Comparison of ENCODE assay signal across 24 mouse cellular contexts in the genomic region with DNA sequence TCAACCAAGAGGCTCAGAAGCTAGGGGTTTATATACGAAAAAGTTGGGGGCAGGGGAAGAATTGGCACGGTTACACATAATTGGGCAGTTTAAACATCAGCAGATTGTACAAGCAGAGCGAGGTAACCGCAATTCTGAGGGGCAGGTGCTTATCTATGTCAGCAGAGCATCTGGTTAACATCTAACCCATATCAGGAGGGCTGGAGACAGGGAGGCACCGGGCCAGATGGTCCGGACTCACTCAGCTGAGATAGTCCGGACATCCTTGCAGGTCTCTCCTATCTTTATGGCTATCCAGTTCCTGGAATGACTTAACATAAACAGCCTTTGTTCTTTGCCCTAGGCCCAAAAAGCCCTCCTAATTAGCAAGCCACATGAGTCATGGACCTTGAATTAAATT. TPM values are rescaled to one million over a fixed set of nuclear protein-coding genes. Genes with fewer than 3 reads are reported as not detected.
"Had no signal": no experiment of that assay in that cellular context is flagged by ENCODE, and none has a peak within 500 bp of the region (broad histone marks: within the 10 kb centered on the region; RNA-seq: fewer than 3 reads in every experiment).

No protein-coding gene starts in this region.

- H3K9ac ChIP-seq: heart, embryonic 12.5 days; hindbrain, embryonic 12.5 days; hindbrain, embryonic 14.5 days; intestine, embryonic 15.5 days; limb, embryonic 12.5 days; liver, embryonic 13.5 days had no signal

- H3K36me3 ChIP-seq: heart, embryonic 10.5 days; heart, embryonic 12.5 days; hindbrain, embryonic 10.5 days; hindbrain, embryonic 12.5 days; intestine, embryonic 15.5 days; limb, embryonic 10.5 days; limb, embryonic 12.5 days; liver, embryonic 13.5 days had no signal

- DNase-seq: gastrocnemius, adult 2 months; gastrocnemius, postnatal 10 days; gastrocnemius, postnatal 25 days; heart, adult 18-20 months; heart, postnatal 10 days; heart, postnatal 4 days; kidney, adult 18-20 months; kidney, adult 8-10 months; kidney, postnatal 10 days; kidney, postnatal 25 days; kidney, postnatal 4 days; liver; liver, embryonic 13.5 days had no signal

- H3K9me3 ChIP-seq: intestine, embryonic 15.5 days had no signal

- H3K4me1 ChIP-seq: hindbrain, embryonic 12.5 days; intestine, embryonic 15.5 days; liver, embryonic 13.5 days had no signal

- H3K4me3 ChIP-seq: gastrocnemius, adult 2 months; heart, embryonic 10.5 days; heart, embryonic 12.5 days; hindbrain, embryonic 10.5 days; hindbrain, embryonic 12.5 days; intestine, embryonic 15.5 days; layer of hippocampus, adult 2 months; left cerebral cortex, adult 2 months; limb, embryonic 10.5 days; limb, embryonic 12.5 days; liver, embryonic 13.5 days had no signal

- H3K27ac ChIP-seq: gastrocnemius, adult 2 months; heart, embryonic 10.5 days; hindbrain, embryonic 10.5 days; hindbrain, embryonic 12.5 days; hindbrain, embryonic 14.5 days; intestine, embryonic 15.5 days; layer of hippocampus, adult 2 months; left cerebral cortex, adult 2 months; limb, embryonic 10.5 days; limb, embryonic 12.5 days; liver, embryonic 13.5 days had no signal

- H3K27me3 ChIP-seq: intestine, embryonic 15.5 days; liver, embryonic 13.5 days had no signal

RNA-seq across cellular contexts. Expression of a gene that starts 16.4 kb away (rescaled TPM):
- total RNA-seq: gastrocnemius, adult 2 months had no signal
- polyA plus RNA-seq: inflammation-experienced regulatory T-cells, adult 6 months had no signal
